Mouse (Mus musculus): Measurements from ENCODE around the gene Fam78a. TPM values are rescaled to one million over a fixed set of nuclear protein-coding genes. Genes with fewer than 3 reads are reported as not detected.
A peak's percentile ranks its signal among the peaks of the same experiment; 100 is the strongest.

Fam78a gene
- polyA plus RNA-seq, 1 experiment from 2014 or later: 5.8 TPM

- H3K4me1 ChIP-seq: peaks cover 23% of the 10 kb centered on the region
- no peak for ATAC-seq (ENCODE audit: borderline replicate concordance, extremely low read depth, low FRiP score, low TSS enrichment)
- H3K9ac ChIP-seq: no peak overlapping the region
- WGBS: 67% methylated on average over 3 of the region's 3 CpGs
- H3K36me3 ChIP-seq: no peaks in the 10 kb centered on the region
- H3K9me3 ChIP-seq: no peaks in the 10 kb centered on the region
- peak overlapping the region; percentile 49 for H3K27ac ChIP-seq
- peaks cover 38% of the 10 kb centered on the region for H3K27me3 ChIP-seq
- no peak overlapping the region for H3K4me3 ChIP-seq
- no peak overlapping the region for H3K4me2 ChIP-seq
Observed at GRCm38 (mm10) chr2:32080681-32081080, 4.0 kb downstream of the Fam78a start.

- H3K27ac ChIP-seq: peak overlapping the region; percentile 54; the same call in 1 of the 2 replicates
- peak overlapping the region; percentile 19; the same call in 1 of the 2 replicates for H3K4me2 ChIP-seq
- no peak overlapping the region for H3K4me3 ChIP-seq
- peaks cover 27% of the 10 kb centered on the region for H3K27me3 ChIP-seq
- WGBS: 78% methylated on average over 14 of the region's 14 CpGs
- no peaks in the 10 kb centered on the region for H3K9me3 ChIP-seq
- no peak overlapping the region for H3K9ac ChIP-seq
- peaks cover 20% of the 10 kb centered on the region for H3K4me1 ChIP-seq
- no peak for ATAC-seq (ENCODE audit: borderline replicate concordance, extremely low read depth, low FRiP score, low TSS enrichment)
- no peaks in the 10 kb centered on the region for H3K36me3 ChIP-seq
Observed at GRCm38 (mm10) chr2:32079191-32079725, 5.4 kb downstream of the Fam78a start.

GRCm38 (mm10) chr2:32078522-32078921, 6.1 kb downstream of the Fam78a start:
- WGBS: 41% methylated on average over 8 of the region's 8 CpGs
- Histone ChIP-seq H3K4me1 (peaks cover 13% of the 10 kb centered on the region), H3K9ac (no peak overlapping the region), H3K36me3 (no peaks in the 10 kb centered on the region), H3K9me3 (no peaks in the 10 kb centered on the region), H3K4me3 (no peak overlapping the region), H3K27me3 (peaks cover 20% of the 10 kb centered on the region), H3K4me2 (0 out of 2 replicates have a peak overlapping the region, but pooled peaks have one; percentile 19), H3K27ac (peak overlapping the region; percentile 80)
- ATAC-seq (ENCODE audit: borderline replicate concordance, extremely low read depth, low FRiP score, low TSS enrichment): peak; percentile 44; the same call in 1 of the 2 replicates

- no peak overlapping the region for H3K4me2 ChIP-seq
- H3K9me3 ChIP-seq: no peaks in the 10 kb centered on the region
- 70% methylated on average over 10 of the region's 10 CpGs for WGBS
- ATAC-seq (ENCODE audit: borderline replicate concordance, extremely low read depth, low FRiP score, low TSS enrichment): no peak
- 0 out of 2 replicates have a peak, but pooled peaks cover 6% of the 10 kb centered on the region for H3K4me1 ChIP-seq
- H3K4me3 ChIP-seq: no peak overlapping the region
- H3K9ac ChIP-seq: no peak overlapping the region
- H3K36me3 ChIP-seq: no peaks in the 10 kb centered on the region
- peaks cover 12% of the 10 kb centered on the region for H3K27me3 ChIP-seq
- H3K27ac ChIP-seq: peak overlapping the region; percentile 80
Observed at GRCm38 (mm10) chr2:32077744-32078143, 6.9 kb downstream of the Fam78a start.

GRCm38 (mm10) chr2:32075368-32075767, 9.3 kb downstream of the Fam78a start:
- Histone ChIP-seq H3K36me3 (no peaks in the 10 kb centered on the region), H3K27ac (no peak overlapping the region), H3K4me2 (no peak overlapping the region), H3K4me3 (no peak overlapping the region), H3K4me1 (0 out of 2 replicates have a peak, but pooled peaks cover 6% of the 10 kb centered on the region), H3K27me3 (no peaks in the 10 kb centered on the region), H3K9me3 (no peaks in the 10 kb centered on the region), H3K9ac (no peak overlapping the region)
- 72% methylated on average over 7 of the region's 7 CpGs for WGBS
- no peak for ATAC-seq (ENCODE audit: borderline replicate concordance, extremely low read depth, low FRiP score, low TSS enrichment)

GRCm38 (mm10) chr2:32074404-32074803, 10.3 kb downstream of the Fam78a start:
- H3K4me1 ChIP-seq: 0 out of 2 replicates have a peak, but pooled peaks cover under 1% of the 10 kb centered on the region
- no peak overlapping the region for H3K4me3 ChIP-seq
- no peak overlapping the region for H3K9ac ChIP-seq
- no peaks in the 10 kb centered on the region for H3K27me3 ChIP-seq
- no peaks in the 10 kb centered on the region for H3K36me3 ChIP-seq
- no peak overlapping the region for H3K27ac ChIP-seq
- H3K9me3 ChIP-seq: no peaks in the 10 kb centered on the region
- WGBS: 60% methylated on average over 8 of the region's 8 CpGs
- no peak for ATAC-seq (ENCODE audit: borderline replicate concordance, extremely low read depth, low FRiP score, low TSS enrichment)
- no peak overlapping the region for H3K4me2 ChIP-seq

- H3K27me3 ChIP-seq: no peaks in the 10 kb centered on the region
- no peaks in the 10 kb centered on the region for H3K4me1 ChIP-seq
- no peak for ATAC-seq (ENCODE audit: borderline replicate concordance, extremely low read depth, low FRiP score, low TSS enrichment)
- H3K36me3 ChIP-seq: no peaks in the 10 kb centered on the region
- no peak overlapping the region for H3K4me2 ChIP-seq
- H3K9me3 ChIP-seq: no peaks in the 10 kb centered on the region
- WGBS: 82% methylated on average over 10 of the region's 10 CpGs
- H3K9ac ChIP-seq: no peak overlapping the region
- H3K4me3 ChIP-seq: no peak overlapping the region
- no peak overlapping the region for H3K27ac ChIP-seq
Observed at GRCm38 (mm10) chr2:32070747-32071146, 13.9 kb downstream of the Fam78a start.

GRCm38 (mm10) chr2:32068811-32069607, 15.6 kb downstream of the Fam78a start:
- Histone ChIP-seq H3K4me3 (no peak overlapping the region), H3K9ac (no peak overlapping the region), H3K4me2 (no peak overlapping the region), H3K9me3 (no peaks in the 10 kb centered on the region), H3K36me3 (no peaks in the 10 kb centered on the region), H3K27me3 (no peaks in the 10 kb centered on the region), H3K27ac (no peak overlapping the region), H3K4me1 (no peaks in the 10 kb centered on the region)
- ATAC-seq (ENCODE audit: borderline replicate concordance, extremely low read depth, low FRiP score, low TSS enrichment): no peak
- WGBS: 54% methylated on average over 31 of the region's 31 CpGs

GRCm38 (mm10) chr2:32066005-32066404, 18.7 kb downstream of the Fam78a start:
- H3K9me3 ChIP-seq: no peaks in the 10 kb centered on the region
- no peak overlapping the region for H3K9ac ChIP-seq
- no peaks in the 10 kb centered on the region for H3K27me3 ChIP-seq
- ATAC-seq (ENCODE audit: borderline replicate concordance, extremely low read depth, low FRiP score, low TSS enrichment): no peak
- H3K4me2 ChIP-seq: no peak overlapping the region
- H3K27ac ChIP-seq: no peak overlapping the region
- no peak overlapping the region for H3K4me3 ChIP-seq
- H3K4me1 ChIP-seq: no peaks in the 10 kb centered on the region
- H3K36me3 ChIP-seq: no peaks in the 10 kb centered on the region
- WGBS: 65% methylated on average over 4 of the region's 4 CpGs

GRCm38 (mm10) chr2:32065371-32065791, 19.3 kb downstream of the Fam78a start:
- H3K9me3 ChIP-seq: no peaks in the 10 kb centered on the region
- H3K27me3 ChIP-seq: no peaks in the 10 kb centered on the region
- no peak overlapping the region for H3K4me3 ChIP-seq
- no peak overlapping the region for H3K9ac ChIP-seq
- H3K27ac ChIP-seq: no peak overlapping the region
- H3K36me3 ChIP-seq: no peaks in the 10 kb centered on the region
- 71% methylated on average over 5 of the region's 5 CpGs for WGBS
- ATAC-seq (ENCODE audit: borderline replicate concordance, extremely low read depth, low FRiP score, low TSS enrichment): no peak
- no peak overlapping the region for H3K4me2 ChIP-seq
- no peaks in the 10 kb centered on the region for H3K4me1 ChIP-seq

GRCm38 (mm10) chr2:32064913-32065312, 19.7 kb downstream of the Fam78a start:
- H3K4me1 ChIP-seq: no peaks in the 10 kb centered on the region
- WGBS: 57% methylated on average over 13 of the region's 13 CpGs
- H3K9ac ChIP-seq: no peak overlapping the region
- H3K4me3 ChIP-seq: no peak overlapping the region
- no peaks in the 10 kb centered on the region for H3K36me3 ChIP-seq
- H3K27me3 ChIP-seq: no peaks in the 10 kb centered on the region
- no peak overlapping the region for H3K27ac ChIP-seq
- H3K4me2 ChIP-seq: no peak overlapping the region
- H3K9me3 ChIP-seq: no peaks in the 10 kb centered on the region
- ATAC-seq (ENCODE audit: borderline replicate concordance, extremely low read depth, low FRiP score, low TSS enrichment): no peak

GRCm38 (mm10) chr2:32063451-32064151, 21.1 kb downstream of the Fam78a start:
- H3K4me2 ChIP-seq: no peak overlapping the region
- no peaks in the 10 kb centered on the region for H3K36me3 ChIP-seq
- no peak overlapping the region for H3K27ac ChIP-seq
- no peak for ATAC-seq (ENCODE audit: borderline replicate concordance, extremely low read depth, low FRiP score, low TSS enrichment)
- H3K4me3 ChIP-seq: no peak overlapping the region
- no peaks in the 10 kb centered on the region for H3K4me1 ChIP-seq
- H3K9ac ChIP-seq: no peak overlapping the region
- no peaks in the 10 kb centered on the region for H3K9me3 ChIP-seq
- 59% methylated on average over 7 of the region's 7 CpGs for WGBS
- no peaks in the 10 kb centered on the region for H3K27me3 ChIP-seq

All from lung, embryonic 15.5 days (tissue).